Mouse (Mus musculus) mouse embryonic stem cell (cell line): ENCODE data around the gene Bcl6b.

ENCODE experiments used
- in situ Hi-C, 2 experiments: fragments of 300-500 bp; cut with MboI; formaldehyde crosslinking; loops; 1 replicate in 1 of 2; 3 replicates in 1 of 2; pipeline ENCODE4 v1.14.3; 2019 to 2020; ENCODE audit warnings: low sequenced_read_pairs in 2 of 2, low pct_unique_long_range_greater_than_20kb in 1 of 2, mixed read lengths in 1 of 2; ENCODE audit not compliant: unreplicated experiment in 1 of 2

Gene Bcl6b

GRCm38 (mm10) chr11:70218039-70218438, 11.6 kb downstream of the Bcl6b start:
- in situ Hi-C loops, result no loop called here

GRCm38 (mm10) chr11:70216103-70216502, 13.5 kb downstream of the Bcl6b start:
- in situ Hi-C loops, result no loop called here

GRCm38 (mm10) chr11:70215301-70215700, 14.3 kb downstream of the Bcl6b start:
- in situ Hi-C loops, result no loop called here

DNA sequence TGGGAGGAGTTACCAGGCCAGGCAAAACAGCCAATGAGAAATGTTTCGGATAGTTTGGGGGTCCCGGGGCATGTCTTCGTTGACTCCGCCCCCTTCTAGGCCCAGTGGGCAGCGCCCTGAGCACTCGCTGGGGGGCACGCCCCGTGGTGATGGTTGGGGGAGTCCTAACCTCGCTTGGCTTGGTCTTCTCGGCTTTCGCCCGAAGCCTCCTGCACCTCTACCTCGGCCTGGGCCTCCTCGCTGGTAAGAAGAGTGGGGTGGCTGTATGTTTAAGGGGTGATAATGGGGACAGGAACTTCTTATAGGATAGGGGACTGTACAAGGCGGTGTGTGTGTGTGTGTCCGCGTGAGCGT, 14.8 kb downstream of the Bcl6b start:
- in situ Hi-C loops, result no loop called here

GRCm38 (mm10) chr11:70214191-70214855, 15.3 kb downstream of the Bcl6b start:
- in situ Hi-C loops, result no loop called here

GRCm38 (mm10) chr11:70213736-70214135, 15.9 kb downstream of the Bcl6b start:
- in situ Hi-C loops, result no loop called here

DNA sequence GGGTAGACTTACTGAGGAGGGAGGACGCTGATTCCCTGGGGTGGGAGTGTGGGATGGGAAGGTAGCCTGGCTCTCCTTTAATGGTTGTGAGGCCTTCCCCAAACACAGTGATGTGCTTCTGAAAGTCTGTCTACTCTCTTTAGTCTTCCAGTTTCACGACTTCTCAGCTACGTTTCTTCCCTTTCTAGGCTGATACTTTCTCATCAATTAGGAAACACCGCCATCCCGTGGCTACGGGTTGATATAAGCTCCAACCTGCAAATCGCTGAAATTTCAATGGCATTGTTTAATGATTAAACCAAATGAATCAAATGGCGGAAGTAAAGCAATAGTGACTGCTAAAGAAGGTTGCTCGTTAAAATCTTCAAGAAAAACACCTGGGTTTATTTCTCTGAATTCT, 16.7 kb downstream of the Bcl6b start:
- in situ Hi-C loops, result no loop called here

DNA sequence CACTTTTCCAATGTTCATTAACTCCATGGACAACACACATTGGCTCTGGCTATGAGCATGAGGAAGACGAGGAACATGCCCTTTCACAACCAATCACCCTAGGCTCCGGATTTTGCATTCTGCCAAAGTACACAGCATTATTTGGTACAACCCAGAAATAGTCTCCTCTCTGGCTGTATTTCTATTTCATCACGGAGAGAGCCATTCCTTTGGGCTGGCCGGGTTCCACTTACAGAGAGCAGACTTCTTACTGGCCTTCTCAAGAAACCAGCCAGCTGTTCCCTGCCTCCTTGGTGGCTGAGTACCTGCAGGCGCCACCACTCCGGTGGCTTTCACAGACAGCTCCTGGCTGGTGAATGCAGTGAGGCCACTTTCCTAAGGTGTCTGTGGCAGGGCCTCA, 17.2 kb downstream of the Bcl6b start, which contains the start of gene Slc16a11:
Gene Slc16a11 (plus strand): TSS at position 330 of the 400 bp plus-strand sequence.
- in situ Hi-C loops, result no loop called here

GRCm38 (mm10) chr11:70211972-70212371, 17.6 kb downstream of the Bcl6b start:
- in situ Hi-C loops, result no loop called here

GRCm38 (mm10) chr11:70210681-70211080, 18.9 kb downstream of the Bcl6b start:
- in situ Hi-C loops, result no loop called here

DNA sequence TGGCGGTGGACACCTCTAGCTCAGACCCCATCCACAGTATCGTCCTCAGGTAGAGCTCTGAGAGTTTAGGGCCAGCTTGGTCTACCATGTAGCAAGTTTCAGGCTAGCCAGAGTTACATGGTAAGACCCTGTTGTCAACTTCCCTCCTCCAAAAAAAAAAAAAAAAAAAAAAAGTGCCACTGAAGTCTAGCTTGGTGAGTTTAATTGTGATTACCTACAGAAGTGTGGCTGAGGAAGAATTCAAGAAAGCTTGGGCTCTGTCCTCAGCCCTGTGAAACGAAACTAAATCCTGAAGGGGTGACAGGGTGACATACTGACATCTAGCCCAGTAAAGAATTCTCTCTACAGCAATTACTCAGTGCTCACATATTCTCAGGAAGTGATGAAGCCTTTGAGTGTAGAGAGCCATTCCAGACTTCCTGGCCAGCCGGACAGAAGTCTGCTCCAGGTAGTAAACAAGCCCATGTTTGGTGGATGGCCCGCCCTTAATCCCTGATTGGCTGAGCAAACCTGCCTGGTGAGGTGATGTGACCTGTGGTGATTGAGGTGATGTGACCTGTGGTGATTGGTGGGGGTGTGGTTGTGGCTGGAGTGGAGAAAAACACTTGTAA, 20.7 kb downstream of the Bcl6b start:
- in situ Hi-C loops, result no loop called here

DNA sequence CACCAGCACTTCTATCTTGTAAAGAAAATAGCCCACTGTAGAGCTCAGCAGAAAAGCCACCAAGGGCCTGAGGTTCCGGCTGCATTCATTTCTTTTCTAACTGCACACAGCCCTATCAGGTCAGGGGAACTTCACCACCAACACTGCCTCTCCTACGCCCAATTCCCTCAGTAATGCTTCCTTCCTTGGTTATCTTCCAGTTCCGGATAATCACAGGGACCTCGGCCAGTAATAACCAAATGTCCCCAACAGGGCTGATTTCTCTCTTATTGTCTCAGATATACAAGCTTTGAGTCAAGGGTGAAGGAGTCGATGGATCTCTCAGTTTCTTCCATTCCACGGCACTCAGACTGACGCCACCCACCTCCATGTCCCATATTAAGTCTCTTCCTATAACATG, 22.3 kb downstream of the Bcl6b start:
- in situ Hi-C loops, result no loop called here

DNA sequence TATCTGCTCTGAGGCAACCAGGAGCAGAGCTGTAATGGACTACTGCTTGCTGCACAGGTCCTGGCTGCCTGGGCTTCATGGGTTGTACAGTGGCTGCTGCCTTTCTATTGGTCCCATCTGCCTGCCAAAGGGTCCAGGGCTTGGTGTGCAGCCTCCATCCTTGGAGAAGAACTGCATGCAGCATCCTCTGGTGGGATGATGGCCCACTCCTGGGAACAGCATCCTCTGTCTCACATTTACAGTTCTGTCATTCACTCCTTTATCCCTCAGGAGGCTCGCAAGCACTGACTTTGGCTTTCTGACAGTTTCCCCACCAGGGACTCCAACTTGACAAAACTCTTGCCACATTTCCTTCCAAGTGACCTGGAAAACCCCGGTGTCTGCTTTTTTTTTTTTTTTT, 22.8 kb downstream of the Bcl6b start:
- in situ Hi-C loops, result no loop called here

DNA sequence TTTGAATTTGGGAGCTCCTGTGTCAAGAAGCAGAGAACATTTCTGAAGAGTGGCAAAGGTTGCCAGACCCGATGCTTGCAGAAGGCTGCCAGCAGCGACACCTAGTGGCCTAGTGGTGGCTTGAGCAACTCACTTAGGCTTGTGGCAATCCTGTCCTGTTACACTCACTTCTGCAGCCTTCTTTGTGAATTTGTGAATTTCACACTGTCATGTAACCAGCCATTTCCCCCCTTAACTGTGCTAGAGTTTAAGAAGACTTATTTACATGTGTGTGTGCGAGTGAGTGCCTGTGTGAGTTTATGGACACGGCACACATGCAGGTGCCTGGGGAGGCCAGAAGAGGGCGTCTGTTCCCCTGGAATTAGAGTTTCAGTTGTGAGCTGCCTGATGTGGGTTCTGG, 27.9 kb downstream of the Bcl6b start:
- in situ Hi-C loops, result no loop called here

- in situ Hi-C loops, result no loop called here
Observed at GRCm38 (mm10) chr11:70200036-70200608, 29.5 kb downstream of the Bcl6b start.

DNA sequence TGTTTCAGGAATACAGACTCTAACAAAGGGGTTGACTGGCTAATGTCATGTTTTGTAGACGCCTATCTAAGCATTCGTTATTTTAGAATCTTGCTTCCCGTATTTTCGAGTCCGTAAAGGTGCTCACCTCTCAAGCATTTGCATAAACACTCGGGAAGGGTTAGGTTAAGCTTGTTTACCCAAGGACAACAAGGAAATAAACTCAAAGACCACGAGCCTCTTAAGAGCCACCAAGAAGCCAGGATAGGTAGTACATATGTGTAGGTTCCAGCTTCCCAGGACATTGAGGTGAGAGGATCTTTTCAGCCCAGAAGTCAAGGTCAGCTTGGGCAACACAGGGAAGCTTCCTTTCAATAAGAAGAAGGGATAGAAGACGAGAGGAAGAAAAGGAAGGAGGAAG, 30.5 kb downstream of the Bcl6b start:
- in situ Hi-C loops, result no loop called here

DNA sequence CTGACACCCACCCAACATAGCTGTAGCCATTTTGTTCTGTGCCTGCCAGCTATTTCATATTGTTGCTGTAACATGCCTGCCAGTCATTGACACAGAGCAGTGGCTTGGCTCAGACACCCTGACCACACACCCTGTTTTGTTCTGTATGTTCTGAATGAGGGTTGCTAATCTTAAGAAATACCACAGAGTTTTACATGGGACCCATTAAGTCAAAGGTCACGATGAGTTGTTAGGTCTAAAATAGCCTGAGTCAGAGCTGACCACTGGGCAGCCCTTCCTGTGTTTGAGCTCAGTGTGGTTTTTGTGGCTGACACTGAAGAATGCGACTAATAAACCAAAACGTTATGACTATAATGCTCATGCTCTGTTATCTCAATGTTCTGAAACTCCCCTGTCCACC, 31.3 kb downstream of the Bcl6b start:
- in situ Hi-C loops, result no loop called here

DNA sequence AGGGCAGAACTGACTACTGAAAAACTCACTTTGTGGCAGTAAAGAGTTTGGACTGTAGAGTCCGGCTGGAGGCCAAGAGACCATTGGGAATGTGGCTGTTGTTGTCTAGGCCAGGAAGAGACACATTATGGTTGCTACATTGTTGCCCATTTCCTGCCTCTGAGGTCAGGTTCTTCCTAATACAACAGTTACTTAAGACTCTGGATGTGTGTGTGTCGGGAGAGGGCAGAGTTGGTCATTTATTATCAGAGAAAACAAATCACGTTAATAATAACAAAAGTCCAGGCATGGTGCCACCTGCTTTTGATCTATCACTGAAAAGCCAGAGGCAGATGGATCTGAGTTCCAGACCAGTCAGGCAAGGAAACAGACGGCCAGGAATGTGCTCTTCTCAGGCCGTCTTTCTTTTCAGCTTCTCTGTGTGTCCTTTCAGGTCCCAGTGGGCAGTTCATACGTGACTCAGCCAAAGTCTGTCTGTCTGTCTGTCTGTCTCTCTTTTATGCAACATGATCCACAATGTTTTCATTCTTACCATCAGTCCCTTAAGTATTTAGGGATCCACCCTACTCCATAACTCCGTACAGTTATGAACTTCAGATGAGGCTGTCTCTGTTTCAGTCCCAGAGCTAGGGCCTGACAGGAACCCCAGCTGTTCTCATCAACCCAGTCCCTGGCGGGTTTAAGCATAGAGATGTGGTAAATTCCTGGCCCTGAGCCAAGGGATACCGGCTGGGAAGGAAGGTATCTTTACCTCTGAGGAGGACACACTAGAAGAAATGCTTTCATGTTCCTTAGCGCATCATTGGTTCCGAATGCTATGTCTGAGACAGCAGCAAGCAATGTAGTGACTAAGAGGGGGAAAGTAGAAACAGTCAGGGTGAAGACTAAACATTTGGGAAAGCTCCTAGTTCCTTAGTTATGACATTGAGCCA, 36.0 kb downstream of the Bcl6b start:
- in situ Hi-C loops, result no loop called here

DNA sequence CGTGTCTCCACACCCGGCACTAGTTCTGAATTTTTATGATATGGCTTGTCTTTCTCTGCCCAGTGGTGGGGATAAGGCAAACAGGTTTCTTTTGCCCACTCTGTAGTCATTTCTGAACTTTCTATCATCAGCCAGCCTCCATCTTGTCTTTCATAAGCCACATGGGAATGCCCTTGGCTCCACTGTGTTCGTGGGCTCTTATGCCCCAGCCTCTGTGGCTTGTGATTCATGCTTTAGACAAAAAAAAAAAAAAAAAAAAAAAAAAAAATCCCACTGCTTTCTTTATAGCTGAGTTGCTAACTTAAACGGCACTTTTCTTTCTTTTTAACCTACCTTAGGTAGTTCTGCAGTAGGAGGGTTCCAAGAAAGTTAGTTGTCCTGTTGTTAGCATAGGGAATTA, 37.4 kb downstream of the Bcl6b start:
- in situ Hi-C loops, result no loop called here
